Mouse (Mus musculus): ENCODE measurements at regions not wholly inside any gene's neighbourhood (a gene's known extent, or its start where the extent isn't known, plus 50 kb on each side); places are given as distances from the start of the nearest gene placed in this dataset.

- Histone ChIP-seq H3K27ac (no peak overlapping the region), H3K27me3 (no peaks in the 10 kb centered on the region), H3K4me3 (no peak overlapping the region), H3K4me2 (no peak overlapping the region), H3K4me1 (no peaks in the 10 kb centered on the region), H3K9me3 (no peaks in the 10 kb centered on the region), H3K9ac (no peak overlapping the region), H3K36me3 (no peaks in the 10 kb centered on the region)
- no peak for ATAC-seq (ENCODE audit: insufficient number of reproducible peaks, low FRiP score, low TSS enrichment, low read depth)
- WGBS: 64% methylated on average over 9 of the region's 9 CpGs
These were observed 76.3 kb upstream of the Hdac4 start for GRCm38 (mm10) chr1:92271676-92272291.

DNA sequence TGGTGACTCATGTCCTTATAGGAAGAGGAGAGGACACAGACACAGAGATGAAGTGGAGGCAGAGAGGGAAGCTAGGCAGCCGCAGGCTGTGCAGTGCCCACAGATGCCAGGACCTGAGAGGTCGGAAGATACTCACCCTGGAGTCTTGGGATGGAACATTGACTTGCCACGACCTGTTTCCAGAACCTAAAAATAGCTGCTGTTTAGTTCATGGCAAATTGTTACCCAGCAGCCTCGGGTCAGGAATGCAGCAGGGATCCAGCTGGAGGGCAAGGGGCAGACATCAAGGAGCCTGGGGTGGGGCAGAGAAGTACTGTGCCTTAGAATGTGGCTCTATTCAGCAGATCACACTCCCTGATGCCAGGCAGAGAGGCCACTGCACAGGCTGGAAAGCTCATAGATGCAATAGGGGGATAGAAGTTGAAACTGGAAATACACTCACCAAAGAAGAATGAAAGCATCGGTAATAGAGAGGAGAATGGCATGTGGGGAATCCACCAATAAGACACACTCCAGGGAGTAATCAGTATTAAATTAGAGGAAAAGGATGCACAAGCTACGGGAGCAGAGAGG lies 75.1 kb upstream of the Hdac4 start:
- WGBS: 32% methylated on average over 6 of the region's 6 CpGs
- no peaks in the 10 kb centered on the region for H3K27me3 ChIP-seq
- H3K4me2 ChIP-seq: no peak overlapping the region
- H3K36me3 ChIP-seq: no peaks in the 10 kb centered on the region
- no peak for ATAC-seq (ENCODE audit: insufficient number of reproducible peaks, low FRiP score, low TSS enrichment, low read depth)
- H3K4me1 ChIP-seq: no peaks in the 10 kb centered on the region
- H3K9me3 ChIP-seq: no peaks in the 10 kb centered on the region
- no peak overlapping the region for H3K4me3 ChIP-seq
- no peak overlapping the region for H3K27ac ChIP-seq
- H3K9ac ChIP-seq: no peak overlapping the region

DNA sequence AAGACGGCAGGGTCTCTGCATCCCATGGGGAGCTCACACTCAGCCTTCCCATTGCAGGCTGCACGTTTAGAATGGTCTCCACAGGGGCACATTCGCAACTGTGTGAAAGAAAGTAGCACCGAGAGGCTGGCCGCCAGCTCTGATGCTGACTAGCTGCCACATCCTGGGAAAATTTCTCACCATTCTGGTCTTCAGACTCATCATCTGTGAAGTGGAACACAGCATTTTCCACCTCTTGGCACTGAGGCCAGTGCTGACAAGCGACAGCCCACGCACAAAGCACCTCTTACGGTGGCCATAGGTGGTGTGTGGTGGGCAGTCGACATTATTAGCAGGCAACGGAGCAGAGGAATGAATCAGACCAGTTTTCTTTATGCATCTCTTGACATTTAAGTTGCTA lies 74.0 kb upstream of the Hdac4 start:
- no peak overlapping the region for H3K4me2 ChIP-seq
- WGBS: 64% methylated on average over 10 of the region's 10 CpGs
- H3K9ac ChIP-seq: no peak overlapping the region
- H3K36me3 ChIP-seq: no peaks in the 10 kb centered on the region
- no peak overlapping the region for H3K4me3 ChIP-seq
- no peak overlapping the region for H3K27ac ChIP-seq
- no peak for ATAC-seq (ENCODE audit: insufficient number of reproducible peaks, low FRiP score, low TSS enrichment, low read depth)
- no peaks in the 10 kb centered on the region for H3K4me1 ChIP-seq
- no peaks in the 10 kb centered on the region for H3K9me3 ChIP-seq
- no peaks in the 10 kb centered on the region for H3K27me3 ChIP-seq

DNA sequence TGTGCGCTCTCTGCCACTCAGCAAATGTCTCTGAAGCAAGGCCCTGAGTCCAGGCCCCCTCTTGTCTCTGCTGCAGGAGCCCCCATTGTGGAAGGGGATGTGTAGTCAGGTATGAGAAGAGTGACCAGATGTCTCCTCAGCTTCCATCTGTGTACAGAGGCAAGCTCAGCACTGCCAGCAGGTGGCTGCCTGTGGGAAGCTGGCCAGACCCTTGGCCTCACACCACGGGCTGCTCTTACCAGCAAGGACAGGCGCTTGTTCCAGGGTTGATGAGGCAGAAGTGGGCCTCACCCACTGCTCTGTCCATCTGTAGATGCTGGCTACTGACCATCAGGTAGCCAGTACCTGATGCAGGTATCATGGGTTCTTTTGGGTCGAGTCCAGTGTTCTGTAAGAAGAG lies 69.4 kb upstream of the Hdac4 start:
- H3K9ac ChIP-seq: no peak overlapping the region
- no peaks in the 10 kb centered on the region for H3K9me3 ChIP-seq
- no peak for ATAC-seq (ENCODE audit: insufficient number of reproducible peaks, low FRiP score, low TSS enrichment, low read depth)
- H3K4me3 ChIP-seq: no peak overlapping the region
- no peaks in the 10 kb centered on the region for H3K27me3 ChIP-seq
- H3K4me2 ChIP-seq: no peak overlapping the region
- no peaks in the 10 kb centered on the region for H3K4me1 ChIP-seq
- H3K36me3 ChIP-seq: no peaks in the 10 kb centered on the region
- H3K27ac ChIP-seq: no peak overlapping the region
- 72% methylated on average over 4 of the region's 4 CpGs for WGBS

DNA sequence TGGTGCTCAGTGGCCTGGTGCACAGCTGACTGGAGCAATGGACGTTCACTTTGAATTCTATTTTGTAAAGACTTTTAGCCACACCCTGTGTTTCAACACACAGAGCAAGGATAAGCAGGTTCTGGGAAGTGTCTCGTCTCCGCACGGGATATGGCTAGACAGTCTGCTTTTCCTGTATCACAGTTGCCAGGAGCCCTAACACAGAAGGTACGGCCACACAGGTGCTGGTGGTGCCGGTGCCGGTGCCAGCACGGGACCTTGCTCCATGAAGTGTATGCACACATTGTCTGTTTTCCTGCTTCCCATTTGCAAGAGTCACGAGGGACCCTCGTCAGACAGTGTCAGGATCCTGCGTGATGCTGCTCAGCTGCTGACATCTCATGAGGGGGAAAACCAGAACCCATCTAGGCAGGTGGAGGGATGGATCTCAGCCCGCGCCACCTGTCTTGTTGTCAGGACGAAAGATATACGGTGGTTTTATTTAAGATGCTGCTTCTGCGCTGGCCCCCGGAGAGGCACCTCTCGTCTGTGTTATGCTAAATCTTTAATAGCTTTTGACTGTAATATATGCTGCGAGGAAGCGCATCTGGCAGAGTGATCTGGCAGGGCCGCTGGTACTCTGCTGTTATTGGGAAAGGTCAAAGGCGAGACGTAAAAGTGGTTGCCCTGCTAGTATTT lies 64.4 kb upstream of the Hdac4 start:
- 57% methylated on average over 23 of the region's 23 CpGs for WGBS
- H3K4me2 ChIP-seq: no peak overlapping the region

GRCm38 (mm10) chr1:92258026-92258425 lies 62.5 kb upstream of the Hdac4 start:
- ATAC-seq (ENCODE audit: insufficient number of reproducible peaks, low FRiP score, low TSS enrichment, low read depth): no peak
- Histone ChIP-seq H3K27ac (no peak overlapping the region), H3K9ac (no peak overlapping the region), H3K27me3 (no peaks in the 10 kb centered on the region), H3K4me2 (no peak overlapping the region), H3K4me3 (no peak overlapping the region), H3K36me3 (no peaks in the 10 kb centered on the region), H3K4me1 (no peaks in the 10 kb centered on the region), H3K9me3 (no peaks in the 10 kb centered on the region)

More for the DNA sequence above, 64.4 kb upstream of the Hdac4 start:
- Histone ChIP-seq H3K27ac (no peak overlapping the region), H3K9me3 (no peaks in the 10 kb centered on the region), H3K9ac (no peak overlapping the region), H3K4me3 (no peak overlapping the region), H3K36me3 (no peaks in the 10 kb centered on the region), H3K4me1 (no peaks in the 10 kb centered on the region), H3K27me3 (no peaks in the 10 kb centered on the region)
- ATAC-seq (ENCODE audit: insufficient number of reproducible peaks, low FRiP score, low TSS enrichment, low read depth): no peak

- H3K4me1 ChIP-seq: peaks cover 4% of the 10 kb centered on the region; the same call in 1 of the 2 replicates
- ATAC-seq (ENCODE audit: insufficient number of reproducible peaks, low FRiP score, low TSS enrichment, low read depth): no peak
- 49% methylated on average over 8 of the region's 8 CpGs for WGBS
- H3K4me2 ChIP-seq: no peak overlapping the region
- no peaks in the 10 kb centered on the region for H3K36me3 ChIP-seq
- H3K9me3 ChIP-seq: no peaks in the 10 kb centered on the region
- H3K27ac ChIP-seq: no peak overlapping the region
- H3K4me3 ChIP-seq: no peak overlapping the region
- H3K9ac ChIP-seq: no peak overlapping the region
- no peaks in the 10 kb centered on the region for H3K27me3 ChIP-seq
These were observed 57.6 kb upstream of the Hdac4 start for GRCm38 (mm10) chr1:92253086-92253485.

DNA sequence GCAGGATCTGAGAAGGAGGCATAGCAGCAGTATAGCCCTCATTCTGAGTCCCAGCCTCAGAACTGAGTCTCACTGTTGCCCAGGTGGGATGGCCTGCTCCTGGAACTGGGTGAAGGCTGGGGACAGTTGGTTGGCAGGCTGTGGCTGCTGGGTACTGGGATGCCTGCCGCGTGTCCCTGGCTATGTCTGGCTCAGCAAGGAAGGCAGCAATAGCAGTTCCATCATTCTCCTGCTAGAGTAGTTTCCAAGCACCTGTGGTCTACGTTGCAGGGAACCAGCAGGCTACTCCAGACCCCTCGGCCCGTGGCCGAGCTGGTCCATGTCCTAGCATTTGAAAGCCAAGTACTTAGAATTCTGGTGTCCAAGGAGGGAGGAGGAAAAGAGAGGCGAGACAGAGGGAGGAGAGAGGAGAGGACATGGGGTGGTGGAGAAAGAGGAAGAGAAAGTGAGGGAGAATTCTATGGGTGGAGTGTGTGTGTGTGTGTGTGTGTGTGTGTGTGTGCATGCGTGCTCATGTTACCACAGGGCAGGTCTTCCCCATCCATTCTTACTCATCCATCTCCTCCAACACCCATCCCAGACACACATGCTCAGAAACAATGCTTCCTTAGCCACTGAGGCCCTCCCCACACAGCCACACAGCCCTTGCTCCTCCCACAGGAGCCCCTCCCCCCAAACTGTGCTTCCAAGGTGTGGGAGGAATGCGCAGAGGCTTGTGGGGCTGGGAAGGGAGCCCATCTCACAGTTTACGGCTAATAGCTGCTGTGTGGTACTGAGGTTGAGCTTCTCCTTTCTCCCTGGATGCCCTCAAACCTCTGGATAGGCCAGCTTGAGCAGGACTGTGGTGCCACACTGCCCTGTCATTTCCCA lies 55.3 kb upstream of the Hdac4 start:
- Histone ChIP-seq H3K9me3 (no peaks in the 10 kb centered on the region), H3K27ac (no peak overlapping the region), H3K4me2 (no peak overlapping the region), H3K4me1 (peaks cover 4% of the 10 kb centered on the region; the same call in 1 of the 2 replicates), H3K4me3 (no peak overlapping the region), H3K9ac (no peak overlapping the region), H3K36me3 (no peaks in the 10 kb centered on the region), H3K27me3 (no peaks in the 10 kb centered on the region)
- 70% methylated on average over 10 of the region's 10 CpGs for WGBS
- ATAC-seq (ENCODE audit: insufficient number of reproducible peaks, low FRiP score, low TSS enrichment, low read depth): no peak

All from limb, embryonic 15.5 days (tissue).